In the genomic region with DNA sequence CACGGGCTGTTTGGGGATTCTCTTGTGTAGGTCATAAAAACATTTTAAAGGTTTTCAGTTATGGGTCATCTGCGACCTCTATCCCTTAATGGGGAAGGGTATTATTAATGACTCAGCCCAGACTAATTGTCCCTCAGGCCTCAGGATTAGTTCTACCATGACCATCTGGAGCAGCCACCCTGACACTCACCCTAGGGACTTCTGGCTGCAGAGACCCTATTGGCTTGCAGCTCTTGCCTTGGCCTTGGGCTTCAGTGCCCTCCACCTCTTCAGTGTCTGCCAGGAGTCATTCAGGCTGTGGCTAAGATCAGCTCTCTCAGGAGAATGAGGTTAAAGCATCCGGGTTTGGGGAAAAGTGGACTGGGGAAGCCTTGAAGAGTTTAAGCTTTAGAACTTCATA, we compare ENCODE assay signal across 11 mouse cellular contexts.
"Had no signal": no experiment of that assay in that cellular context is flagged by ENCODE, and none has a peak within 500 bp of the region (broad histone marks: within the 10 kb centered on the region; RNA-seq: fewer than 3 reads in every experiment).

No protein-coding gene starts in this region.

- ATAC-seq: lung, postnatal 0 days had no signal

- DNase-seq: kidney, adult 18-20 months; kidney, postnatal 10 days; kidney, postnatal 4 days; lung, adult 2 months; lung, postnatal 36 days; midbrain, embryonic 14.5 days; right cerebral cortex, adult 18-20 months; right cerebral cortex, postnatal 25 days; thymus, adult 18-20 months; thymus, postnatal 14 days had no signal
